Mouse (Mus musculus) spleen, adult 2 months (tissue): Measurements from ENCODE around the gene Tmem129.

Experiments used
- CTCF ChIP-seq: fragments of 200-500 bp; IDR thresholded peaks from 2 replicates; pipeline ENCODE4 v1.5.1; 2011; ENCODE audit warnings: mild to moderate bottlenecking, inconsistent platforms; ENCODE audit not compliant: insufficient read depth, insufficient read length, insufficient replicate concordance; ENCODE audit errors: extremely low read depth
- POLR2A ChIP-seq: fragments of 200-500 bp; IDR thresholded peaks from 2 replicates; pipeline ENCODE4 v1.6.1; 2011; ENCODE audit warnings: low read depth, low read length, inconsistent platforms

DNA sequence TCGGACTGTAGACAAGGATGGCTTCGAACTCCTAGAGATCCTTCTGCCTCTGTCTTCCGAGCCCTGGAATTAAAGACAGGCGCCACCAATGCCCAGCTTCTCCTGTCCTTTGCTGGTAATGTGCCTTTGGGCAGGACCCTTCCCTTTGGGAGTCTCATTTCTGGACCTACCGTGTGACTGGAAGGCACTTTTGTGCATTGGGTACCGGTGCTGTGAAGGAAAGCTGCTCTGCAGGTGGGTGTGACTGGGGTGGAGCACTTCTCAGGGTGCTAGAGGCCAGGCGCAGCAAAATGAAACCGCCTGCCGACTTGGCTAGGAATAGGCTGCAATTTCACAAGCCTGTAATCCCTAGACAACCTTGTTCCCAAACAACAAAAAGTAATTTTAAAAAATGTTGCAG lies 28.2 kb downstream of the Tmem129 start:
- no peak for TF ChIP-seq CTCF
- no peak for TF ChIP-seq POLR2A
